Mouse (Mus musculus): ENCODE measurements at regions not wholly inside any gene's neighbourhood (a gene's known extent, or its start where the extent isn't known, plus 50 kb on each side); places are given as distances from the start of the nearest gene placed in this dataset.

DNA sequence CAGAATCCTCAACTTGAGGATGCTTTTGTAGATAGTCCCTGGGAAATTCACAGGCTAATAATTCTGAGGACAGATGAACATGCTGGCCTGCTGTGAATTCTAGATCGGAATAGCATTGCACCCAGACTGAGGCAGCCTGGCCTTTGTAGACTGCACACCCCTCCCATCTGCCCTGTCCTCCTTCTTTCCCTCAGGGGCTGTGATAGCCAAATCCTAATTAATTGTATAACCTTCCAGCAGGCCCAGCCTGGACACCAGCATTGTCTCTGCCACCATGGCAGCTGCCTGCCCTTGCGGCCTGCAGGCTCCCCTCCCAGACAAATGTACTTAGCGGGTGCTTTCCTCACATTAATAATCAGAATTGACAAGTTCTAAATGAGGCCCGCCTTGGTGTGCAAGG lies 171.7 kb upstream of the Rbfox1 start:
- no peak for TF ChIP-seq CTCF (conservative IDR thresholded peaks at IDR 0.05; ENCODE audit: insufficient read depth, insufficient read length, low read depth, low read length)
- TF ChIP-seq POLR2A (IDR thresholded peaks at IDR 0.05; ENCODE audit: low read depth, low read length) = no peak
